Mouse (Mus musculus) liver, adult 2 months (tissue): ENCODE measurements around the gene Slc23a2. TPM values are rescaled to one million over a fixed set of nuclear protein-coding genes. Genes with fewer than 3 reads are reported as not detected.

ENCODE experiments used
- DNase-seq: peaks from one replicate; pipeline ENCODE4 v3.0.0-alpha.2; 2011; ENCODE audit warnings: low read depth, low spot score; ENCODE audit errors: extremely low read depth
- H3K27ac ChIP-seq: fragments of 200-500 bp; replicated peaks from 2 replicates; pipeline ENCODE4 v1.5.1; 2012; ENCODE audit warnings: low read depth, mild to moderate bottlenecking, control low read depth, inconsistent platforms, low read length; ENCODE audit not compliant: insufficient read depth
- H3K27me3 ChIP-seq: fragments of 200-500 bp; 2 replicates; pipeline ENCODE4 v1.6.1; 2012; ENCODE audit warnings: mild to moderate bottlenecking, moderate library complexity, low read length, inconsistent platforms; ENCODE audit not compliant: control insufficient read depth, insufficient read depth
- H3K36me3 ChIP-seq: fragments of 200-500 bp; 2 replicates; pipeline ENCODE4 v1.6.1; 2012; ENCODE audit warnings: low read length, inconsistent platforms; ENCODE audit not compliant: control insufficient read depth, insufficient read depth
- H3K4me1 ChIP-seq: fragments of 200-500 bp; 2 replicates; pipeline ENCODE4 v1.6.1; 2011; ENCODE audit warnings: low read length; ENCODE audit not compliant: control insufficient read depth, insufficient read depth
- H3K4me3 ChIP-seq: fragments of 200-500 bp; 2 replicates; pipeline ENCODE4 v1.5.1; 2011; ENCODE audit warnings: low read depth, mild to moderate bottlenecking, control low read depth, low read length, moderate library complexity; ENCODE audit not compliant: insufficient read depth
- H3K79me2 ChIP-seq: fragments of 200-500 bp; 2 replicates; pipeline ENCODE4 v1.6.1; 2012; ENCODE audit warnings: inconsistent platforms, mild to moderate bottlenecking, low read length, moderate library complexity; ENCODE audit not compliant: control insufficient read depth, insufficient read depth
- H3K9ac ChIP-seq: fragments of 200-500 bp; 2 replicates; pipeline ENCODE4 v1.6.1; 2012; ENCODE audit warnings: low read depth, mild to moderate bottlenecking, control low read depth, inconsistent platforms, low read length
- CTCF ChIP-seq: fragments of 200-500 bp; IDR thresholded peaks from 2 replicates; pipeline ENCODE4 v1.5.1; 2011; ENCODE audit warnings: low read depth, low read length, control low read depth
- POLR2A ChIP-seq: fragments of 200-500 bp; IDR thresholded peaks from 2 replicates; pipeline ENCODE4 v1.6.1; 2011; ENCODE audit warnings: low read length, control low read depth; ENCODE audit not compliant: insufficient read depth; ENCODE audit errors: extremely low read depth
- WGBS: fragments of 180-500 bp; shearing (Covaris S2); methylation state at CpG from one replicate; pipeline ENCODE4 v1.1.7; 2018; 5-methylcytosine and 5-hydroxymethylcytosine counted together
- polyA plus RNA-seq: library from polyadenylated mRNA; depleted of rRNA; stranded (reverse); fragments of >200 nt; gene quantifications from 2 replicates; pipeline ENCODE4 v1.2.3, GENCODE M21; 2012
- total RNA-seq: library from RNA; depleted of rRNA; stranded (reverse); fragments of >200 nt; gene quantifications from 2 replicates; pipeline ENCODE4 v1.2.3, GENCODE M21; 2014

Slc23a2 gene
- total and polyA plus RNA-seq, 2 experiments = 12.7 to 14.8 TPM

DNA sequence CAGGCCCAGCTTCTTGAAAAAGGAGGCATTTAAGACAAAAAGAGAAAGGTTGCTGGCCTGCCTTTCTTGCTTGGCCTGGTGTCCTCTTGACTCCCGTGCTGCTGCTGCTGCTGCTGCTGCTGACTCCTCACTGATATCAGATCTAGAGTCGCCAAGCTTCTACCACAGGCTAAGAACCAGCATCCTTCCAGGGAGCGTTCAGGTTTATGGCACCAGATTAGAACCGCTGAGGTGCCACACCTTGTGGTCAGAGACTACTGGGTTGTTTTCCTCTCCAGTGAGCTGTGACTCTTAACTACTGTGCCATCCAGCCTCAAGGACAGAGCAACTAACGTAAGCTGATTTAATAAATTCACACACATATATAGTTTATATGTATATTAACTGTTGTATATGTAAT lies 93.1 kb downstream of the Slc23a2 start:
- Histone ChIP-seq H3K79me2 (no peaks in the 10 kb centered on the region), H3K27me3 (no peaks in the 10 kb centered on the region), H3K9ac (no peak overlapping the region), H3K27ac (no peak overlapping the region), H3K4me3 (no peak overlapping the region), H3K4me1 (no peaks in the 10 kb centered on the region), H3K36me3 (peaks cover 14% of the 10 kb centered on the region; the same call in 1 of the 2 replicates)
- no peak for DNase-seq
- TF ChIP-seq CTCF = no peak
- TF ChIP-seq POLR2A = no peak
- WGBS = 86% methylated on average over 5 of the region's 5 CpGs

DNA sequence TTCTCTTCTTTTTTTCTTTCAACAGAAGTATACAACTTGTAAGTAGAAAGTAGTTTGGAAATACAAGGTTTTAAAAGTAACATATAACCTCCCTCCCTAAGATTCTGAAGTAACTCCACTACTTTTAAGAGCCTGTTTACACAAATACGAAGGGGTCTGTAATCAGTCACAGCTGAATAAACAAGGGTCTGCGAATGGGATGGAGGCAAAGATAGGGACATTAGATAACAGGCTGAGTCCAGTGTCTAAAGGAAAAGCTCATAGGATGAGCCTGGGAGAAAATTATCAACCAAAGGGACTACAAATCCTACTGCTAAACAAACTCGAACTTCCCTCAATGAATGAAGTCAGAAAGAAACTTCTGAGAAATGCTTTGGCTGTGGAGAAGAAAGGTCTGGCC lies 95.0 kb downstream of the Slc23a2 start:
- H3K79me2 ChIP-seq = no peaks in the 10 kb centered on the region
- H3K27ac ChIP-seq = no peak overlapping the region
- TF ChIP-seq POLR2A = no peak
- no peak for TF ChIP-seq CTCF
- no peak overlapping the region for H3K9ac ChIP-seq
- no peak for DNase-seq
- no peak overlapping the region for H3K4me3 ChIP-seq
- no peaks in the 10 kb centered on the region for H3K27me3 ChIP-seq
- H3K4me1 ChIP-seq = no peaks in the 10 kb centered on the region
- H3K36me3 ChIP-seq = peaks cover 3% of the 10 kb centered on the region; the same call in 1 of the 2 replicates
- 41% methylated on average over 3 of the region's 3 CpGs for whole genome bisulfite sequencing

DNA sequence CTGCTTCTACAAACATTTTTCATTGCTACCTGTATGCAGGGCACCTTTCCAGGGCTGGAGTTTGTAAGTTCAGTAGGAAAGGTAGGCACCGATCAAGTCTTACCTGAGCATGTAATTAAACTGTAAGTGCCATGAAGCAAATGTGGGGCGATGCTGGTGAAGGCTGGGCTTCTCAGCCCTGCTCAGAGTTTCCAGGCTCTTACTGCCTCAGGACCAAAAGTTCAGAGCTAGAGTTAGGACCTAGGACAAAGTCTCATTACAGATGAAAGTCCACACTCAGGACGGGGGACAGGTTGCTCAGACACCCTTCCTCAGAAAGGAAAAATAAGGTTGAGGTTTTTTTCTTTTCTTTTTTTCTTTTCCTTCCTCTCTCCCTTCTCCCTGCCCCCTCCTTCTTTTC lies 95.4 kb downstream of the Slc23a2 start:
- Histone ChIP-seq H3K79me2 (no peaks in the 10 kb centered on the region), H3K36me3 (0 out of 2 replicates have a peak, but pooled peaks cover under 1% of the 10 kb centered on the region), H3K4me1 (no peaks in the 10 kb centered on the region), H3K9ac (no peak overlapping the region), H3K27me3 (no peaks in the 10 kb centered on the region), H3K27ac (no peak overlapping the region), H3K4me3 (no peak overlapping the region)
- 51% methylated on average over 3 of the region's 3 CpGs for WGBS
- no peak for TF ChIP-seq CTCF
- TF ChIP-seq POLR2A = no peak
- peak; percentile 63 for DNase-seq

DNA sequence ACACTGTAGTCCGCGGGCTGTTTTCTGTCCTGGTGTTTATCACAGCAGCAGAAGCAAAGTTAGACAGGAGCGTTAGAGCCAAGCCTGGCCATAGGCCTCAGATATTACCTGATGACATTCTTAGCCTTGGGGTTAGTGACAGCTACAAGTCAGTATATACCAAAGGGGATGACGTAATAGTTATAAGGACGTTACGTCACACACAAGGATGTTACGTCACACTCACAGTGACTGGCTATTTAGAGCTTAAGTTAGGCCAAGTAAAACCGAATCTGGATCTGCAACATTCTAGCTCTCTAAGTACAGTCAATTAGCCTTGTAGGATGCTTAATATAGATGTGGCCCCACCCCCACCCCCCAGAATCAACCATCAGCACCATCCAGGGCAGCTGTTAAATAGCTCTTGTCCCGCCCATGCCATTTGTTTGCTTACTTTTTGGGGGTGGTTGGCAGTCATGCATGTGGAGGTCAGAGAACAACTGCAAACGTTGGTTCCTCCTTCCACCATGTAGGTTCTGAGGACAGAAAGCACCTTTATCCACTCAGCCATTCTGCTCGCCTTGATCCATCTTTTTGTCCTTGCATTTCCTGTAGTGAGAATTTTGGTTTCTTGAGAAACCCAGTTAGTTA lies 96.7 kb downstream of the Slc23a2 start:
- H3K4me3 ChIP-seq = no peak overlapping the region
- no peak overlapping the region for H3K27ac ChIP-seq
- no peaks in the 10 kb centered on the region for H3K79me2 ChIP-seq
- peak; percentile 18 for DNase-seq
- no peaks in the 10 kb centered on the region for H3K27me3 ChIP-seq
- H3K9ac ChIP-seq = no peak overlapping the region
- 70% methylated on average over 11 of the region's 11 CpGs for WGBS
- no peaks in the 10 kb centered on the region for H3K36me3 ChIP-seq
- no peaks in the 10 kb centered on the region for H3K4me1 ChIP-seq
- TF ChIP-seq CTCF (no peak), POLR2A (no peak)

DNA sequence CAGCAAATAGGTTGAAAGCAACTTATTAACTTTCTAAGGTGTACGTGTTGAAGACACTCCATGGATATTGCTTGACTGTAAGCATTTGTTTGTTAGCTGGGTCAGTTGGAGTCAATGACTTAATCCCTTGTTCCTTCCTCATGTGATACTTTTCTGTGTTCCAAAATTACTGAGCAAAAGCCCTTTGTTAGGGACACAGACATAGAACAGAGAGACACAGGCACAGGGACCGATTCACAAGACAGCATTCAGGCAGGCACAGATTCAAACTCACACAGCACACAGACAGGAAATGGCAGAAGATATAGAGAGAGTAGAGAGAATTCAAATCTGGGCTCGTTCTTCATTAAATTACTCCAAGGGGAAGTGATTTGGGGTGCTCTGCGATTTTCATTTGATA lies 97.5 kb downstream of the Slc23a2 start:
- Histone ChIP-seq H3K4me1 (no peaks in the 10 kb centered on the region), H3K36me3 (no peaks in the 10 kb centered on the region), H3K27me3 (no peaks in the 10 kb centered on the region), H3K9ac (no peak overlapping the region), H3K4me3 (no peak overlapping the region), H3K27ac (no peak overlapping the region), H3K79me2 (no peaks in the 10 kb centered on the region)
- DNase-seq = no peak
- WGBS = 72% methylated on average over 4 of the region's 4 CpGs
- TF ChIP-seq CTCF = no peak
- TF ChIP-seq POLR2A = no peak

DNA sequence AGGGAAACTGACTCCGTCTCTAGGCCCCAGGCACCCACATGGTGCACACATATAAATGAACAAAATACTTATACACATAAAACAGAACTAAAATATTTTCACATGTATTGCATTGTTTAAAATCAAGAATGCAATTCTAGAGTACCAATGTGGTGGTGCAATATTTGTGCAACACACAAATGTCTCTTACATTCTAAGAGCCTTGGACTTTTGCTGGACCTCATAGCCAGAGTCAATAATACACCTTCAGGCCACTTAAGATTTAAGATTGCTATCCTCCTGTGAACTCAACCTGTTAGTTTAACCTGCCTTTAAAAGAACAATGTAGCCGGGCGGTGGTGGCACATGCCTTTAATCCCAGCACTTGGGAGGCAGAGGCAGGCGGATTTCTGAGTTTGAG lies 98.2 kb downstream of the Slc23a2 start:
- Histone ChIP-seq H3K4me1 (no peaks in the 10 kb centered on the region), H3K79me2 (no peaks in the 10 kb centered on the region), H3K4me3 (no peak overlapping the region), H3K27ac (no peak overlapping the region), H3K27me3 (no peaks in the 10 kb centered on the region), H3K36me3 (no peaks in the 10 kb centered on the region), H3K9ac (no peak overlapping the region)
- TF ChIP-seq CTCF (no peak), POLR2A (no peak)
- DNase-seq = no peak
- 97% methylated on average over 4 of the region's 4 CpGs for WGBS
